Mouse (Mus musculus) ES-Bruce4 (cell line): Measurements from ENCODE around the gene Actl6b.

Source experiments
- CTCF ChIP-seq: IDR thresholded peaks from one replicate; pipeline ENCODE4 v1.8.1; 2011; ENCODE audit warnings: low read depth, low read length
- EP300 ChIP-seq: IDR thresholded peaks from 2 replicates; pipeline ENCODE4 v1.6.1; 2011; ENCODE audit warnings: low read depth, low read length; ENCODE audit not compliant: insufficient read depth

GRCm38 (mm10) chr5:137570691-137571586 is 17.6 kb downstream of the Actl6b start:
- no peak for TF ChIP-seq CTCF
- no peak for TF ChIP-seq EP300
